Mouse (Mus musculus) embryo, embryonic 11 days (tissue): ENCODE results near the gene Shank3.

Experiments
- DNase-seq: peaks from one replicate; pipeline ENCODE4 v3.0.0-alpha.2; 2015

Shank3 gene

DNA sequence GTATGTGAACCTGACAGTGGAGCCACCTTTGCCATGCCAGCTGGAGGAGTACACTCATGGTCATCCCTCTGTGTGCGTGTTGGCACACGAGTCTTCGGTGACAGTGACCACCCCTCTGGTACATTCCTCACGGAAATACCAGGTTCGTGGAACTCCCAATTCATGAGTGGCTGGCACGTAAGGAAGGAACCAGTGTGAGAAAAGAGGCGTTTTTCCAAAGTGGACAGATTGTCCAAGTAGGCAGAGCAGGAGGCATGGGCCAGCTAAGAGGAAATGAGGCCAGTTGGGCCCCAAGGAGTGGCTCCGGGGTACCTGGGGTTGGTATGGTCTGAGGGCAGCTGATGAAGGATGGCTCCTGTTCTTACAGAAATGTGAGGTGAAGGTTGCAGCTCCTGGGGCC is 26.0 kb downstream of the Shank3 start:
- DNase-seq: no peak

DNA sequence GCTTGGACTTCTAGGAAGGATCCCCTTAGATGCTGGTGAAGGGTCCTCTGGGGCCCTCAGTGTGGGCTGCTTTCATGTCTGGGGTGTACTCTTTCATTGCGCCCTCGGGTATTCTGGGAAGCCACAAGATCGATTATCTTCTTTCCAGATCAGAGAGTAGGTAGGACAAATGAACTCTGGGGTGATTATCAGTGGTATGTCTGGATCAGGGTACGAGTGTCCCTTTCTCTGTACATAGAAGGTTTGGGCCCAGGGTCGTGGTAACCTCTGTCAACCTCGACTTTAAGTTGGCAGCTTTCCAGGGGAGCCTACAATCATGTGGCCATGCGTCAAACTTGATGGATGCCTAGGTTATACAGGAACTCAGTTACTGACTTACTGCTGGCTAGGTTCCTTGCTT is 26.5 kb downstream of the Shank3 start:
- DNase-seq: no peak

DNA sequence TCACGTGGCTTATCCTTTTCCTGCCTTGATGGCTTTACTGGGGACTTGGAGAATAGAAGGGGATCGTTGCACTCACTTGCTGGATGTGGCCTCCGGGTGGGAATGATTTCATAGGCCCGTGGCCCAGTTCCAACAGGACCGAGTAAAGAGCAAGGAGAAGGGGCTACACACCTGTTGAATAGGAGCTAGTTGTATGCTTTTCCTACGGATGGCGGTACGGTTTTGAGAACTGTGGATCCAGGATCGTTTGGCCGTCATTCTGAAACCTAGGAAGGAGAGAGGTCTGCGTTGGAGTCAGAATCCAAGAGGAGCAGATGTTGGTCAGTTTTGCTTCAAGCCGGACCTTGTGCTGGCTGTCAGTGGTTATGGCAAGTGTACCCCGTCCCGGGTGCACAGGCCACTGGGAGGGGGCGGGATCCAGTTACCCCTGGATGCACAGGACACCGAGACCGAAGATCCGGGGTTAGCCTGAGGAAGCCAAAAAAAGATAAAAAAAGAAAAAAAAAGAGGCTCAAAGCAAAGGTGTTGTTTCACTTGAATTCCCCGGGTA is 27.4 kb downstream of the Shank3 start:
- no peak for DNase-seq

DNA sequence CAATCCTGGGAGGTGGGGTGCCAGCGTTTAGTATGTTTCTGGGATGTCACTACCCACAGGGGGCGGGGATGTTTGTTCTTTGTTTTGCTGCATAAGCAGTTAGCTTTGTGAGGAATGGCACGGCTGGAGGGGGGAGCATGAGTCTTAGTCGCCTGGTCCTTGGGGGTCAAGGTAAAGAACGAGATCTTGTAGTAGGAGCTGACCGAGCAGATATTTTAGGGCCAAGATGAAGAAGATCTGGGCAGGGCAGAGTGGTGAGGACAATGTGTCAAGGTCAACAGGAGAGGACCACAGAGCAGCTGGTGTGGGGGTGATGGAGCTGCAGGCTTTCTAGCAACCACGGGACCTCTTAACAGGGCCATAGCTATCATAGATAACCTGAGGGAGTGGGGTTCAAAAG is 28.0 kb downstream of the Shank3 start:
- no peak for DNase-seq

DNA sequence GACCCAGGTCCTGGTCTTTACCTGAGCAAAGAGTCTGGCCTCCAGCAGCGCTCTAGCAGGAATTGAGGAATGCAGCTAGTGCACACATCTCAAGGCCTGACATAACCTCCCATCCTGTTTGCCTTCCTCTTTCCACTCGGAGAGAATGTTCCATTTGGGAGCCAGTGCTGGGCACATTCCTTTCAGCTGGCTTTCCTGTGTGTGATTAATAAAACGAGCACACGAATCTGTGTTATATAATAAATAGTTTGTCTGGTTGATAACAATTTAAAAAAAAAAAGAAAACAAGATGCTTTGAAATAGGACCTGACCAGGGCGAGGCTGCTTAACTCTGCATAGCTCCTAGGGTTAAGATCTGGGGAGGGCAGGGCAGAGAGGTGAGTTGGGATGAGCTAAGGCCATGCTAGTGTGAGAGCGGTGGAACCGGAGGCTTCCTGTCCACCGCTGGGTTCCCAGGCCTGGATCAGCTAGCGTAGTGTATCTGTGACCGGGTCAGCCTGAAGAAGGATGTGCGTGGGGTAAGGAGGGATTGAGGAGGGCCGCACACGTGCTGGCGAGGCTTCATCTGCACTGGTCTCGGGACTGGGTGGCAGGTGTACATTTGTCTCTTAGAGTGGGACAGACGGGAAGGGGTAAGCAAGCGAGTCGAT is 28.9 kb downstream of the Shank3 start:
- DNase-seq: no peak

DNA sequence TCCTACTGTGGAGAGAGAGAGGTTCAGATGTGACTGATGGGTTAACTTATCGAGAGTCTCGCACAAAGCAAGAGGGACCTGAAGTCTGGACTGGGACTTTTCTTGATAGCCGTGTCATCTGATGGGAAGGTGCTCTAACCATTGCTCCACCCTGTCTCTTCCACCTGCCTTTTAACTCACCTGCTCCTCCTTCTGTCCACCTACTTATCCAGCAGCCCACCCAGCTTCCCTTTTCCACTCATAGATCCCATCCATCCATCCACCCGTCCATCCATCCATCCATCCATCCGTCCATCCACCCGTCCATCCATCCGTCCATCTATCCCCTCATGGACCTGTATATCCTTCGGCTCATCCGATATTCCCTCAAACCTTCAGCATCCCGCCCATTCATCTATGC is 29.5 kb downstream of the Shank3 start:
- no peak for DNase-seq

DNA sequence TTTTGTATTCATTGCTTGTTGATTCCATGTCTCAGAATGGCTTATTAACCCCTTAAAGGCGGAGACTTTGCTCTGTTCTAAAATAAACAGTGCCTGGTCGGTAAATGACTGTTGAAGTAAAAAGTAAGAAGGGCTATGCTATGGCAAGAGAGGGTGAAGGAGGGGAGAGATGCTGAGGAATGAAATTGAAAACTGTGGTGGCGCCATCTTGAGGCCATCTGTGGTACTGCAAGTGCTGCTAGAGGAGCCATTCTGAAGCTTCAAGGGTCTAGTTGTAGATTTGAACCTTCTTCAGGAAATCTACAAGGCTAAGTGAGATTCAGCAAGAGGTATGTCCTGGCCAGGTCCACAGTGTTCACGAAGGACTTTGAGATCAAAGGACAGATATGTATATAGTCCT is 30.9 kb downstream of the Shank3 start:
- DNase-seq: peak; percentile 63

DNA sequence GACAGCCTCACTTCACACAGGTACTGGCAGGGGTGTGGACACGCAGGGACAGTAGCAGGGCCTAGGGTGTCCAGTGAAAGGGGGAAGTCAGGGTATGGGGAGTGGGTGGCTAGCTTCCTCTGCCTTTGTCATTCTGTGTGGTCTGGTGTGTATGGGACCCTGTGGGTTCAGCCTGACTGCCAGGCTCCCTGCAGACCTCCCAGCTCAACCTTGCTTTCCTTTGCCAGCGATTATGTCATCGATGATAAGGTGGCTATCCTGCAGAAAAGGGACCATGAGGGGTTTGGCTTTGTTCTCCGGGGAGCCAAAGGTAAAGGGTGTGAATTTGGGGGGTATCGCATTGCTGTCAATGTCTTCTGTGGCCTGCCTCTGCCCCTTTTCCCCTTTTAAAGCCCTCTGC is 32.0 kb downstream of the Shank3 start:
- no peak for DNase-seq

DNA sequence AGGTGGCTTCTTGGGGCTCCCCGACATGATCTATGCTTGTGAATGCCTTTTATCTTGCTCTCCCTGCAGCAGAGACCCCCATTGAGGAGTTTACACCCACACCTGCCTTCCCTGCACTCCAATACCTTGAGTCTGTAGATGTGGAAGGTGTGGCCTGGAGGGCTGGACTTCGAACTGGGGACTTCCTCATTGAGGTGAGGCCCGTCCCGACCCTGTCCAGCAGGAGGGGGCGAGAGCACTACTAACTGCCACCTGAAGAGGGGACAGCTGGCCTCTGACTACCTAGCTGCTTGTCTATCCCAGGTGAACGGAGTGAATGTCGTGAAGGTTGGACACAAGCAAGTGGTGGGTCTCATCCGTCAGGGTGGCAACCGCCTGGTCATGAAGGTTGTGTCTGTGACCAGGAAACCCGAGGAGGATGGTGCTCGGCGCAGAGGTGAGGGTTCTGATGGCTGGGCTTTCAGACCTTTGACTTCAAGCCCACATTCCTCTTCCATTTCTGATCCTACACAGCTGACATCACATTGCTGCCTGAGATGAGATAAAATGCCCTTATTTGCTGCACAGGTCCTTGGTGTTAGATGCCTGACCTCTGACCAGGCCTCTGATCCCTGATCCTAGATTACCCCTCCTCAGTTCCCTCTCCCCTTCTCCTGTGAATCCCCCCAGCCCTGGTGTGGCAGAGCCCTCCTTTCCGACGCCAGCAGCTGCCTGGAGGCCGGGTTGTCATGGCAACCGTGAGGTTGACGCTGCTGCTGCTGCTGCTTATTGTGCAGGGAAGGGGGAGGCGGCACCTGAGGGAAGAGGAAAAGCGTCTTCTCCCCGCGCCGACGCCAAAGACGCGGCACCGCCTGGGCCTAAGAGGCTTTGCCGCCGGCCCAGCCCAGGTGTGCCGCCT is 32.9 kb downstream of the Shank3 start:
- DNase-seq: peak; percentile 90

DNA sequence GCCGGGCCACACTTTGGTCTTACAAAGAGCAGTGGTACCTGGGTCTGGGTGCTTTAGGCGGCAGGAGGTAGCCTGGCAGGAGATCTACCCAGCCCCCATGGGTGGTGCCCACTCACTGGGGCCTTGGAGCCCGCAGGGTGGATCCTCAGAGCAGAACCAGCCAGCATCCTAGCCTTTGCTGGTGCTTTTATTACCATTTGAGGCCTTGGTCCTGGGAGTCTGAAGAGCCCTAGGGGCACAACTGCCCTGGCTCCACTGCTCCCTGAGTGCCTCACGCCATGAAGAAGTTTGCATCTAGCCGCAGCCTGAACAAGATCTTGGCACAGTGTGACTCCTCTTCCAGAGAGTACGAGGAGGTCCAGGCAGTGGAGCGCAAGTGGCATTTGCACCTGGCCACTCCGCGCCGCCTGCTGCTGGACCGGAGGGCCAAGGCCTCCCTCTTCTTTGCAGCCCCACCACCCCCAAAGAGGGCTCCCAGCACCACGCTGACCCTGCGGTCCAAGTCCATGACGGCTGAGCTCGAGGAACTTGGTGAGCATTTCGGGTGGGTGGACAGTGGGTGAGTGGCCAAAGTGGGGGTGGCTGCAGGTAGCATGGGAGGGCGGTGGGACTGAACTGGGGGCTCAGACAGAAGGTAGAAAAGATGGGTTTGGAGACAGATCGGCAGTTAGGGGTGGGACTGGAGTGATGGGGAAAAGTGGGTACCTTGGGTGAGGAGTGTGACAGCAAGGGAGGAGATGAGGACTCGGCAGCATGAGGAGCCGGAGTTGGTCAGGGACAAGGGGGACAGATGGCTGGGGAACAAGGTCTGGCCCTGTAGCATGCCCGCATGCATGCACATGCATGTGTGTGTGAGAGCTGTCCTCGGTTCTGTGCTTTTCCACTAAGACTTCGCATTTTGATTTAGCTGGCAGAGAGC is 33.8 kb downstream of the Shank3 start:
- no peak for DNase-seq

DNA sequence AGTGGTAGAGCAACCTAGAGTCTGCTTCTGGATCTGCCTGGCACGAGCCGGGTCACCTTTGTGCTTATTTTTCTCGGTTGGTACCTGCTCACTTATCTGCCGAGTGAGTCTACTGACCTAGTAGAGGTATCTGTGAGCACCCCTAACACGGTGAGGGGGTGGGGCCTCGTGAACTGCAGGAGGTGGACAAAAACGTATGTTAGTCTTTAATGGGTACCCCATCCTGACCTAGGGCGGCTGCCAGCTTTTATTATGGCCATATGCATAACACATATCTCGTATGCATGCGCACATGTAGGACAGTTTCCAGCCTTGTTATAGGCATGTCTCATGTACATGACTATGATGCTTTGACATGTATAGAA is 34.4 kb downstream of the Shank3 start:
- DNase-seq: no peak

DNA sequence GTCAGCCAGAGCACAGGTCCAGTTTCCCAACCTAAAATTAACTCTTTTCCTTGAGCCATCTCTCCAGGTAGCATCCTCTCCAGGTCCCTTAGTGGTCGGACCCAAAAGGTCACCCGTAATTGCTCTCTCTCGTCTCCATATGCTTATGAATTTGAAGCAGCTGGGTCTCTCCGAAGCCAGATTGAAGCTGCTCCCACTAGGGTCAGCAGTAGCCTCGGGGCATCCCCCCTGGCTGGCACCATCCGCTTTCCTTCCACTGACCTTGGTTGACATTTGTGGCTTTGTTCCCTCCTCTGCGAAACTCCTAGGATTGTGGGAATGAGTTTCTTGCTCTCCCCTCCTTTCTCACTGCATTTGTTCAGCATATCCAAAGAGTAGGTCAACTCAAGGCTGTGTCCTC is 44.7 kb downstream of the Shank3 start:
- no peak for DNase-seq

DNA sequence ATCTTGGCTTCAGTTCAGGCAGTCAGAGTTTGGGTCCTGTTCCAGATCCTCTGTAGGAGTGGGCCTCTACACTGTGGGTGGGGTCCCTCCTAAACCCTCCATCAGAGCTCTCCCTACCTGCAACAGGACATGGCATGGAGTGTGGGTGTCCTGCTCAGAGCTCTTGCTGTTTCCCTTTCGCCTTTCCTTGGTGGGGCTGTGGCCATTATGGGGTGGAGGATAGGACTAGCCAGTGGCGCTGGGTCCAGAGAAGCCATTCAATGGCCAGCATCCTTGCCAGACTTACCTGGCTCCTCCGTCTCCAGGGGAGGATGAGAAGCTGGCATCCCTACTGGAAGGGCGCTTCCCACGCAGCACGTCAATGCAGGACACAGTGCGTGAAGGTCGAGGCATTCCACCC is 47.9 kb downstream of the Shank3 start:
- DNase-seq: no peak

DNA sequence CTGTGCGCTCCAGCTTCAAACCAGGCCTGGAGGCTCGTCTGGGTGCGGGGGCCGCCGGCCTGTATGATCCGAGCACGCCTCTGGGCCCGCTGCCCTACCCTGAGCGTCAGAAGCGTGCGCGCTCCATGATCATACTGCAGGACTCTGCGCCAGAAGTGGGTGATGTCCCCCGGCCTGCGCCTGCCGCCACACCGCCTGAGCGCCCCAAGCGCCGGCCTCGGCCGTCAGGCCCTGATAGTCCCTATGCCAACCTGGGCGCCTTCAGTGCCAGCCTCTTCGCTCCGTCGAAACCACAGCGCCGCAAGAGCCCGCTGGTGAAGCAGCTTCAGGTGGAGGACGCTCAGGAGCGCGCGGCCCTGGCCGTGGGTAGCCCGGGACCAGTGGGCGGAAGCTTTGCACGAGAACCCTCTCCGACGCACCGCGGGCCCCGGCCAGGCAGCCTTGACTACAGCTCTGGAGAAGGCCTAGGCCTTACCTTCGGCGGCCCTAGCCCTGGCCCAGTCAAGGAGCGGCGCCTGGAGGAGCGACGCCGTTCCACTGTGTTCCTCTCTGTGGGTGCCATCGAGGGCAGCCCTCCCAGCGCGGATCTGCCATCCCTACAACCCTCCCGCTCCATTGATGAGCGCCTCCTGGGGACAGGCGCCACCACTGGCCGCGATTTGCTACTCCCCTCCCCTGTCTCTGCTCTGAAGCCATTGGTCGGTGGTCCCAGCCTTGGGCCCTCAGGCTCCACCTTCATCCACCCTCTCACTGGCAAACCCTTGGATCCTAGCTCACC is 48.6 kb downstream of the Shank3 start:
- peak; percentile 81 for DNase-seq

DNA sequence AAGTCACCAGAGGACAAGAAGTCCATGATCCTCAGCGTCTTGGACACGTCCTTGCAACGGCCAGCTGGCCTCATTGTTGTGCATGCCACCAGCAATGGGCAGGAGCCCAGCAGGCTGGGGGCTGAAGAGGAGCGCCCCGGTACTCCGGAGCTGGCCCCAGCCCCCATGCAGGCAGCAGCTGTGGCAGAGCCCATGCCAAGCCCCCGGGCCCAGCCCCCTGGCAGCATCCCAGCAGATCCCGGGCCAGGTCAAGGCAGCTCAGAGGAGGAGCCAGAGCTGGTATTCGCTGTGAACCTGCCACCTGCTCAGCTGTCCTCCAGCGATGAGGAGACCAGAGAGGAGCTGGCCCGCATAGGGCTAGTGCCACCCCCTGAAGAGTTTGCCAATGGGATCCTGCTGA is 49.4 kb downstream of the Shank3 start:
- DNase-seq: no peak

DNA sequence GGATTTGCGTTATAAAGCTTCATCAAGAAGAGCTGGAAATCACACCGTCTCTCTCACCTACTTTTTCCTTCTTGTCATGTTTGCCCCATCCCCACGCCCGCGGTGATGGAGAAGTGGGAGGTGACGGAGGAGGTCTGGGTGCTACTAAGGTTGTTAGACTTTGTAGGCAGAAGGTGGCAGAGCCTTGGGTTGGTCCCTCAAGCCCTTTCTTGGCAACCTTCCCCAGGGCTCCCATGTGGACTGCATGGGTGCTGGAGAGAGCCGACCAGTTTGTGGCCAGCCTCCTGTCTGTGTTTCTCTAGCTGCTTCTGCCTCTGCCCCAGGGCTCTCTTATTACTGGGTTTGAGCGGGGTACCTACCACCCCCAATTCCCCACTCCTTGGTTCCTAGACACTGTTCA is 51.1 kb downstream of the Shank3 start:
- DNase-seq: no peak

DNA sequence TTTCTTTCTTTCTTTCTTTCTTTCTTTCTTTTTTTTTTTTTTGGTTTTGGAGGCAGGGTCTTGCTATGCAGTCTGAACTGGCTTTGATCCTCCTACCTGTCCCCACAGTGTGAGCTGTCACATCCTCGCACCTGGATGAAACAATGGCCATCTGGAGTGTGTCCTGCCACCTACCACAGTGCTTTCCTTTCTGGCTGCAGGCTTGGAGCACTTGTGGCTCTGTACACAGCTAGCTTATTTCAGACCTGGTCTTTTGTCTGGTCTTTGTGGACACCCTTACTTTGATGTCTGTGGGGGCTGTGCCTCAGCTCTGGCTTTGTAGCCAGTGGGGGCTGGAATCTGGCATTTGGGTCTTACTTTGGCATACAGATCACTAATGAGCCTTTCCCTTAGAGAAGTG is 52.3 kb downstream of the Shank3 start:
- DNase-seq: no peak

DNA sequence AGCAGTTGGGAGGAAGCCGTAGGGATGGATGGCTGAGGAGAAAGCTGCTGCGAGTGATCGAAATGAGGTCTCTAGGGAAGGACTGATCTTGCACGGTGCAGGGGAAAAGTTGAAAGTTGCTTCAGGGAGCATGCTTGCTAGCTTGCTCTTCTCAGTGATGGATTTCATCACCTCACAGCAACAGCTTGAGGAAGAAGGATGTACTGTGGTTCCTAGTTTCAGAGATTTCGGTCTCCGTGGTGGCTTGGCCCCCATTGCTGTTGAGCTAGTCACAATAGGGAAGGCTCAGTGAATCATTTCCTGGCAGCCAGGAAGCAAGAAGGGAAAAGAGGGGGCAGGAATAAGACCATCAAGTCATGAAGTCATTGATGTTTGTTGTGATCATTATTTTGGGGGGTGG is 56.2 kb downstream of the Shank3 start:
- no peak for DNase-seq

DNA sequence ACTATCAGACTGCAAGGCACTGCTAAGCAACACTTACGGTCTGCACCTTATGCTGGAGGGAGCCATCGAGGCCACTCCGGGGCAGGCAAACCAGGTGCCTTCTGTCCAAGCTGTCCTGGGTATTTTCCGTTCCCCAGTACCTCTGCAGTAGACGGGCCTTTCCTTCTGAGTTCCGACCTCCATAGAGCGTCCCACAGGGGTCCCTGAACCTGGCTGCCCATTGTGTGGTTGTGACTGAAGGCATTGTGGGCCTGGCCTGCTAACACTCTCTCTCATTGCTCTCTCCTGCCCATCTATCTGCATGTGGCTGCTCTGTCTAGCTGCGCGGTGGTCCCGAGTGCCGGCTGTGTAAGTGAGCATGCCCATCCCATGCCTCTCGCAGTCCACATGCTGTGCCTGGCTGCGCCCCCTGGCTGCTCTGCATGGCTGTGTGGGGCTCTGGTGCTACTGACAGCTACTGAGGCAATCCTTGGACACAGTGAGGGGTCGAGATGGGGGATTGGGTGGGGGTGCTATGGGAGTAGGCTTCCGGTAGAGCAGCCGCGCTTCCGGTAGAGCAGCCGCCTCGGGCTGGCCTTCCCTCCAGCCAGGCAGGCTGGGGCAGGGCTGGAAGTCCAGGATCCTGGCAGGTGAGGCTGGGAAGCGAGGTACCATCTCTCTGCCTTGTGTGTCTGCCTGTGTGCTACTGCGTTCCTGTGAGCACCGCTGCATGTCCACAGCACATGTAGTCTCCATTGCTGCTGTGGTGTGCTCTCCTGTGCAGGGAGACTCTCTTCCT is 57.2 kb downstream of the Shank3 start:
- DNase-seq: peak; percentile 66

DNA sequence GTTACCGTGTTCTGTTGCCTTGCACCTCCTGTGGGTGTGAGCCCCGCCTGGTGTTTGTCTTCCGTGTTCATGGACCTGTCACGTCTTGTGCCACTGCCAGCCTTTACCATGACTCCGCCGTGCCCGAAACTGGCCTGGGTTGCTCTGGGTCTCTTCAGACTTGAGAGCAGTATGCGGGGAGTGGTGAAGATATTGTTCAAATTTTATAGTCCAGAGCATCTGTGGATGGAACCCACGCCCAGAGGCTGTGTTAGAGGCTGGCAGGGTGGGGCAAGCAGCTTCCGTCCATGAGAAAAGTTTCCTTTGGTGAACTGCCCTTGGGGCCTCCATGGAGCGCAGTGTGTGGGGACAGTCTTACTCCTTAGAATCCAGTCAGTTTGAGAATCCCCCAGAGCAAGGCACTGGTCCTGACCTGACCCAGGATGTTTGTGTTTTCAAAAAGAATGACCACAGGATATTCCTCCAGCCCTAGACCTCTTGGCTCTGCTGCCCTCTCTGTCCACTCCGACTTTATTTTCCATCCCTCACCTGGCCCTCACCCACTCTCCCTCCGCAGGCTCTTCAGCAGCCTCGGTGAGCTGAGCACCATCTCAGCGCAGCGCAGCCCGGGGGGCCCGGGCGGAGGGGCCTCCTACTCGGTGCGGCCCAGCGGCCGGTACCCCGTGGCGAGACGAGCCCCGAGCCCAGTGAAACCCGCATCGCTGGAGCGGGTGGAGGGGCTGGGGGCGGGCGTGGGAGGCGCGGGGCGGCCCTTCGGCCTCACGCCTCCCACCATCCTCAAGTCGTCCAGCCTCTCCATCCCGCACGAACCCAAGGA is 58.0 kb downstream of the Shank3 start:
- DNase-seq: peak; percentile 10

DNA sequence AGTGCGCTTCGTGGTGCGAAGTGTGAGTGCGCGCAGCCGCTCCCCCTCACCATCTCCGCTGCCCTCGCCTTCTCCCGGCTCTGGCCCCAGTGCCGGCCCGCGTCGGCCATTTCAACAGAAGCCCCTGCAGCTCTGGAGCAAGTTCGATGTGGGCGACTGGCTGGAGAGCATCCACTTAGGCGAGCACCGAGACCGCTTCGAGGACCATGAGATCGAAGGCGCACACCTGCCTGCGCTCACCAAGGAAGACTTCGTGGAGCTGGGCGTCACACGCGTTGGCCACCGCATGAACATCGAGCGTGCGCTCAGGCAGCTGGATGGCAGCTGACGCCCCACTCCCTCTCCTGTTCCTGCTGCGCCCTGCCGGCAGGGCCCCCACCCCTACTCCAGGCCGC is 58.6 kb downstream of the Shank3 start:
- peak; percentile 29 for DNase-seq
